8 mouse cellular contexts compared by ENCODE assay signal in the genomic region with DNA sequence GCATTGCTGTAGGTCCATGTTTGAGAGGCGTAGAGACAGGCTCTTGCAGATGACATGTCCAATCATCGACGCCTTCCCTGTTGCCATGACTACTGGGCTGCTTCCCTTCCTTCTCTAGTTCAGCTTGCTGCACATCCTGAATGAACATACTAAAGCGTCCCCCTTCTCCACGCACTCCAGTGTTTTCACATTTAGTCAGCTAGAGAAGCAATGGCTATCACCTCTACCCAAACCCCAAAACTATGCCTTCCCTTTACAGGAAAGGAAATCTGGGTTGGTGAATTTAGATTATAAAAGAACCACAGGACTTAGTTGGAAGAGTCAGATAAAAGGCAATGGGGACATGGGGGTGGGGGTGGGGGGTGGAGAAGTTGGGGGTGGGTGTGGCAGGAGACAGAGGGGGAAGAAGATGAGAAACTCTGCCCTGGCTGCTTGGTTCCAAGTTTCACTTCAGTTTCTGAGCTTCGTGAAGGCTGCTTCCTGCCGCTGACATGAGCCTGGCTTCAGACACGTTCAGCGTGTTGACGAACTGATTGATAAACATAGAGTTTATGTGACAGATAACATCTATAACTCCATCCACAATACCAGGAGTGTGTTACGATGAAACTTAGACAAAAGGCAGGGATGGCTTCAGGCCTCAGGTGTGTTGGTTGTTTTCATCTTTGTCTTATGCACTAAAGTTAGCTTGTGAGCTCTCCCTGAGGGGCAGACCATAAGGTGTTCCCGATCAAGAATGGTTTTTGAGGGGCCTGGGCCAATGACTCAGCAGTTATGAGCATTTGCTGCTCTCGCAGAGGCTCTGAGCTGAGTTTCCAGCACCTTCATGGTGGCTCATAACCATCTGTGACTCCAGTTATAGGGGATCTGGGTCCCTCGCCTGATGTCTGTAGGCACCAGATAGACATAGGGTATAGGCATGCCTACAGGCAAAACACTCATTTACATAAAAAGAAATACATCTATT. TPM values are rescaled to one million over a fixed set of nuclear protein-coding genes. Genes with fewer than 3 reads are reported as not detected.
DNase-seq lines count a peak whose midpoint lies in the region; ATAC-seq and TF ChIP-seq lines count a peak whose summit lies in the region.

No protein-coding gene starts in this region.

- H3K9ac ChIP-seq in forebrain, embryonic 16.5 days (replicated peaks; ENCODE audit: low read depth, low read length) = no peak overlapping the region
- no peak overlapping the region for H3K9ac ChIP-seq in midbrain, postnatal 0 days (replicated peaks; ENCODE audit: low read length, poor library complexity, severe bottlenecking)

- no peaks in the 10 kb centered on the region for H3K9me3 ChIP-seq in forebrain, embryonic 16.5 days (ENCODE audit: control insufficient read depth, low read length)
- no peaks in the 10 kb centered on the region for H3K9me3 ChIP-seq in midbrain, postnatal 0 days (ENCODE audit: low read length)

- ATAC-seq in CD4-positive, CD25-positive, alpha-beta regulatory T cell, adult 4 months = peak; percentile 66
- ATAC-seq in forebrain, embryonic 16.5 days = peak; percentile 95
- ATAC-seq in inflammation-experienced regulatory T-cells, adult 6 months = peak; percentile 63
- peak; percentile 93 for ATAC-seq in midbrain, postnatal 0 days (ENCODE audit: low FRiP score)

- H3K36me3 ChIP-seq in forebrain, embryonic 16.5 days (ENCODE audit: control insufficient read depth, insufficient read depth) = no peaks in the 10 kb centered on the region
- no peaks in the 10 kb centered on the region for H3K36me3 ChIP-seq in midbrain, postnatal 0 days (ENCODE audit: insufficient read depth, low read length)

- WGBS in forebrain, embryonic 16.5 days = 72% methylated on average over 14 of the region's 14 CpGs
- 57% methylated on average over 14 of the region's 14 CpGs for WGBS in midbrain, postnatal 0 days

- no peaks in the 10 kb centered on the region for H3K27me3 ChIP-seq in forebrain, embryonic 16.5 days (replicated peaks; ENCODE audit: control insufficient read depth, insufficient read depth, low read length)
- H3K27me3 ChIP-seq in midbrain, postnatal 0 days (ENCODE audit: insufficient read depth, low read length) = no peaks in the 10 kb centered on the region

- no peak overlapping the region for H3K4me2 ChIP-seq in forebrain, embryonic 16.5 days (ENCODE audit: low read length)
- H3K4me2 ChIP-seq in midbrain, postnatal 0 days (ENCODE audit: low read depth, low read length, poor library complexity, severe bottlenecking) = peak overlapping the region; percentile 18; the same call in 1 of the 2 replicates

- H3K27ac ChIP-seq in forebrain, embryonic 16.5 days (ENCODE audit: low read length) = no peak overlapping the region
- H3K27ac ChIP-seq in midbrain, postnatal 0 days (ENCODE audit: low read depth, low read length) = peak overlapping the region; percentile 78

- H3K4me1 ChIP-seq in forebrain, embryonic 16.5 days (replicated peaks; ENCODE audit: control insufficient read depth, insufficient read depth, low read length) = 0 out of 2 replicates have a peak, but pooled peaks cover 4% of the 10 kb centered on the region
- H3K4me1 ChIP-seq in midbrain, postnatal 0 days (ENCODE audit: insufficient read depth, low read length) = peaks cover 4% of the 10 kb centered on the region; the same call in 1 of the 2 replicates

- DNase-seq in NIH3T3 (ENCODE audit: low read depth) (peak; percentile 79), liver (peak; percentile 74)
- DNase-seq in midbrain, postnatal 0 days (ENCODE audit: low spot score) = peak; percentile 86
- DNase-seq in thymus, postnatal 0 days (ENCODE audit: low spot score) = peak; percentile 76
- DNase-seq in testis, postnatal 14 days (ENCODE audit: low spot score) = no peak

- H3K4me3 ChIP-seq in forebrain, embryonic 16.5 days (replicated peaks; ENCODE audit: low read length) = no peak overlapping the region
- H3K4me3 ChIP-seq in midbrain, postnatal 0 days (ENCODE audit: low read depth, low read length) = no peak overlapping the region

- TF ChIP-seq CTCF in midbrain, postnatal 0 days (IDR thresholded peaks at IDR 0.05) = no peak

RNA-seq across cellular contexts. Expression of a gene that starts 28.1 kb away (rescaled TPM):
- 10 to 100 TPM; 74.5 to 78.4 TPM for polyA plus RNA-seq in CD4-positive, CD25-positive, alpha-beta regulatory T cell, adult 4 months (2017; shearing (Covaris generic))
- polyA plus RNA-seq in forebrain, embryonic 16.5 days (2015; fragmentation: Nextera tagmentation; extraction: Ambion mirVana) = 4.1 and 4.3 TPM in 2 replicates
- 10 to 100 TPM; 74.8 to 86.0 (median 84.5) TPM for polyA plus RNA-seq in inflammation-experienced regulatory T-cells, adult 6 months (2017; shearing (Covaris generic))
- total RNA-seq in midbrain, postnatal 0 days (2014; rRNA removed) = 2.3 and 4.0 TPM in 2 replicates
- polyA plus RNA-seq in midbrain, postnatal 0 days (2015; fragmentation: Nextera tagmentation; extraction: Ambion mirVana) = 1.3 and 1.9 TPM in 2 replicates
- 22.6 and 26.0 TPM in 2 replicates for polyA plus RNA-seq in thymus, postnatal 0 days (2015; fragmentation: Nextera tagmentation; extraction: Ambion mirVana)

RNA-seq across cellular contexts. Expression of a gene that starts 34.9 kb away (rescaled TPM):
- polyA plus RNA-seq in CD4-positive, CD25-positive, alpha-beta regulatory T cell, adult 4 months (2017; shearing (Covaris generic)) = 10 to 100 TPM; 72.0 to 73.5 TPM
- polyA plus RNA-seq in forebrain, embryonic 16.5 days (2015; fragmentation: Nextera tagmentation; extraction: Ambion mirVana) = 141 and 145 TPM in 2 replicates
- polyA plus RNA-seq in inflammation-experienced regulatory T-cells, adult 6 months (2017; shearing (Covaris generic)) = 100 to 1,000 TPM in 1 of 3 experiments, 10 to 100 TPM in 2; 65.0 to 110 (median 74.0) TPM
- 87.1 and 97.7 TPM in 2 replicates for total RNA-seq in midbrain, postnatal 0 days (2014; rRNA removed)
- polyA plus RNA-seq in midbrain, postnatal 0 days (2015; fragmentation: Nextera tagmentation; extraction: Ambion mirVana) = 113 and 122 TPM in 2 replicates
- 119 and 129 TPM in 2 replicates for polyA plus RNA-seq in thymus, postnatal 0 days (2015; fragmentation: Nextera tagmentation; extraction: Ambion mirVana)
